Mouse (Mus musculus) embryo, embryonic 9.5 days (tissue): ENCODE measurements around the gene Epha8.

Experiments used
- DNase-seq: peaks from one replicate; pipeline ENCODE4 v3.0.0-alpha.2; 2017; ENCODE audit errors: extremely low spot score

Epha8 gene

DNA sequence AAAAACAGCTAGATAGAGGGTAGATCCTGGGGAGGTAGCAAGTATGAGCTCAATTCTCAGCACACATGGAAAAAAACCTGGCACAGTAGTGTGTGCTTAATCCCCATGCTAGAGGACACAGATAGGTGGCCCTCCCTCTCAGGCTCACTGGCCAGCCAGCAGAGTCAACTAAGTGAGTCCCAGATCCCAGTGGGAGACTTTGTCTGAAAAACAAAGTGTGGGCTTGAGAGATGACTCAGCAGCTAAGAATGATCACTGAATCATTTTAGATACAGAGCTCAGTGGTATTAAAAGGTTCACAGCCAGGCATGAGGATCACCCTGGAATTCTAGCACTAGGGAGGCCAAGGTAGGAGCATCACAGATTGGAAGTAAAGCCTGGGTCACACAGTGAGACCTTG is 48.8 kb downstream of the Epha8 start:
- no peak for DNase-seq

DNA sequence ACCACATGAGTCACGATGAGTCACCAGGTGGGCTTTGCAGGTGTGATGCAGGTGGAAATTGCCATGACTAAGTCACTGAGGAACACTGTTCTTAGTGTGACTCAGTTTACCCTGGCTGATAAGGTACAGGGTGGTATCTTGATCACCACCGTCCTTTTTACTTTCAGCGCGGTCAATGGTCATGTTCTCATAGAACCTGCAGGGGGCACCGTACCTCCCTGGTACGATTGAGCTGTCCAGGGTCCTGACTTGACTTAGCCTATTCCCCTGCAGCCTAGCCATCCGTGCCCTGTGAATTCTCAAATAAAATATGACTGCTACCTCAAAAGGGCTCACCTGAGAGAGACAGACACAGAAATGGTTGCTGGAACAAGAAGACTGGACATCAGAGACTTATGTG is 49.6 kb downstream of the Epha8 start:
- peak; percentile 64 for DNase-seq

DNA sequence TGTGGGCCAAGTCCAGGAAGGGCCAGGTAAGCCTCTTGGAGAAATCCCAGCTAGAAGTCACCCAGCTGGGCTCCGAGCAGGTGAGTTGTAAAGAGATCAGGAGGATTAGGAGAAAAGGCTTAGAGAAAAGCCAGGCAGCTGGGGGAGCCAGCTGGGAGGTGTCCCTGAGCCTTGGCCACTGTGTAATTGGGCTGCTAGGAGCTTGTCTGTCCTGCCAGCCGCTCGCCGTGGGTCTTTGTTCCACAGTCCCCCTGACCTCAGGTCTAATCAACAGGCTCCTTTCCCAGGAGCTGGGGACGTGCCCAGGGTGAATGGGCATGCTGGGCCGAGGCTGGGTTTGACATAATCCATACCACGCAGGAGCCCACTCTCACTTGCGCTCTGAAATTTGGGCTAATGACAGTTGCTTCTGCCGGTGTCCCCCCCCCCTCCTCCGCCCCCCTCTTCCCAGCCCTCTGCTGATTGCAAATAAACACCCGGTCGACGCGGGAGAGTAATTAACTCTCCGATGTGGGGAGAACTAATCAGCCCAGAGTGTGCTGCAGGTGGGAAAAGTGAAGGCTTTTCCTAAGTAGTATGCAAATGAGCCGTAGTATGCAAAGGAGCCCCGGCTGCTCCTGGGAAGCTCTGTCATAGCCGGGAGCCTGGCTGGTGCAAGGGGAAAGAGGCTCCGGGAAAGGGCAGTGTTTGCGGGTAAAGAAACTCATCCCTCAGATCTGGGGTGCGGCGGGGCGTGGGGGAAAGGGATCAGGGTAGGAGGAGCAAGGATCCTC is 51.7 kb downstream of the Epha8 start:
- DNase-seq: no peak

DNA sequence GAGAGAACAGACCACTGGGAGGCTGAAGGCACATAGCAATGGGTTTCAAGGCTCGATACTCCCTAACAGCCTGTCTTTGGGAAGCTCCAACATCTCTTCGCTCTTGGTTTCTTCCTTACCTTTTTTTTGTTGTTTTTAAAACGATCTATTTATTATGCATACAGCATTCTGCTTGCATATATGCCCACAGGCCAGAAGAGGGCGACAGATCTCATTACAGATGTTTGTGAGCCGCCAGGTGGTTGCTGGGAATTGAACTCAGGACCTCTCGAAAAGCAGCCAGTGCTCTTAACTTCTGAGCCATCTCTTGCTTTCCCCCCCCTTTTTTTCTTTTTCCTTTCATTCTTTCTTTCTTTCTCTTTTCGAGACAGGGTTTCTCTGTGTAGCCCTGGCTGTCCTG is 57.5 kb downstream of the Epha8 start:
- no peak for DNase-seq

DNA sequence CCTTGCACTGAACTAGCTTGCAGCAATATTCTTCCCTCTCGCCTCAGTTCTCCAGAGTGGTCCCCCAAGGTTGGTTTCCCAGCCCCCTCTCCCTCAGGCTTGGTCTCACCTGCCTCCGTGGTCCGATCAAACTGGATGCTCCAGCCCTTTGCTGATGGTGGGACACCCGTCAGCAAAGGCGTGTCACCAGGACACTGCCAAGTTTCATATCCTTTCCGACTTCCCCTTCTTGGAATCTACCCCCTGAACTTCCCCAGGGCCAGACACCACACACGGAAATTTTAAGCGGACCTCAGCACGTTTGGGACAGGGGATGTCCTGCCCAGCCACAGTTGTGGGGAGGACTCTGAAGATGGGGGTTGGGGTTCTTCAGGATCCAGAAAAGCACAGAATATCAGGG is 58.0 kb downstream of the Epha8 start, which contains the start of gene C1qa:
TSS of gene C1qa (minus strand) at position 167 of the 400 bp plus-strand sequence.
- DNase-seq: no peak

DNA sequence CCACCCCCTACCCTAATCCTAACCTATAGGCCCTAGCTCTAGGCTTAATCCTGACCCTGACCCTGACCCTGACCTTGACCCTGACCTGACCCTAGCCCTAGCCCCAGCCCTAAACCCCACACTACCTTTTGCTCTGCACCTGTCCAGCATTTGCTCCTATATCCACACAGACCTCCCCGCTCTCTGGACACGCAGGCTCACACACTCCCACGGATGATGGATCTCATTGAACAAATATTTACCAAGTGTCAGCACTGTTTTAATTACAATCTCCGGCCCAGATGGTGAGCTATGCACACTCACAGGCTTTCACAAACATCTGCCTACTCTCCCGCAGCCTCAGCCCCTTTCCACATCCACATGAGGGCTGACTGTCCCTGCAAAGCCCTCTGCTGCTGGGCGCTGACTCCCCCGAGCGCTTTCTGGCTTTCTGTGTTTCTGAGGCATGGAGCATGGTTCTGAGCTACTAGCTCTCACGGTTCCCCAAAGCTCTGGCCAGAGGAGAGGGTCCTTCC is 58.5 kb downstream of the Epha8 start:
- no peak for DNase-seq

DNA sequence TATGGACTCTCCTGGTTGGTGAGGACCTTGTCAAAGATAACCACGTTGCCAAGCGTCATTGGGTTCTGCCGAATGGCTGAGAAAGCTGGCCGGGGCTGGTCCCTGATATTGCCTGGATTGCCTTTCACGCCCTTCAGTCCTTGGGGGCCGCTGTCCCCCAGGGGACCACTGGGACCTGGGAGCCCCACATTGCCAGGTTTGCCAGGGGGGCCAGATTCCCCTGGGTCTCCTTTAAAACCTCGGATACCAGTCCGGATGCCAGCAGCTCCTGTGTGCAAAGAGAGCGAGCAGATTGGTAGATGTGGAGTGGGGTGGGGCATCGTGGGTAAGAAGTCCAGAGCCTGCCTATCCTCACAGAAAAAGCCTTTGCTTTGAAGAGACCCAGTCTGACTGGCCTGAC is 60.2 kb downstream of the Epha8 start:
- DNase-seq: no peak

DNA sequence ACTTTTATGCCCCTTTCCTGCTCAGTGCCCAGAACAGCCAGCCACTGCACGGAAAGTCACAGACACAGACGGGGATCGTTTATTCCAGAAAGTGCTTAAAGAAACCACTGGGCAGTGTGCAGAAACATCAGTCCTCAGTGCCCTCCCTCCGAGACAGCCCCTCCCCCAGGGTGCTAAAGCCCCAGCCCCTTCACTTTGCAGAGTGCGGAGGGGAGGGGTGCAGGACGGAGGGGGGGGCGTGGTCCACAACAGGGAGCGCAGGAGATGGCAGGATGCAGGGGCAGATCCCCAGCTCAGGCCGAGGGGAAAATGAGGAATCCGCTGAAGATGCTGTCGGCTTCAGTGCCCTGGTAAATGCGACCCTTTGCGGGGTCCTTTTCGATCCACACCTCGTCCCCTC is 60.8 kb downstream of the Epha8 start:
- no peak for DNase-seq

DNA sequence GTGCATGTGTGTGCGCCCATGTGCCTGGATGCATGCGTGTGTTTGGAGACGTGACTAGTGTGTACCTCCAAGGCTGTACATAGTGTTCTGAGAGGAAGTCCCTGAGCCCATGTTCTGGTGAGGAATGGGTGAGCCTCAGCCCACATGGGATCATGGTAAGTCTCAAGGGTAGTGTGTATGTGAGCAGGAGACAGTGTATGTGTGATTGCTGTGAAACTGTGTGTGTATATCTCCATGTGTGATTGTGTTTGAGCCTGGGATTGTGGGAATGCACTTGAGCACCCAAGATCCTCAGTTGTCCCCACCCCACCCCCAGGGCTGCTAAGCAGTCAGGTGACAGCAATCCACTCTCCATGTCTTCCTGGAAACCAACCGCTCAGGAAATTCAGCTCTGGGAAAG is 61.8 kb downstream of the Epha8 start:
- DNase-seq: no peak

DNA sequence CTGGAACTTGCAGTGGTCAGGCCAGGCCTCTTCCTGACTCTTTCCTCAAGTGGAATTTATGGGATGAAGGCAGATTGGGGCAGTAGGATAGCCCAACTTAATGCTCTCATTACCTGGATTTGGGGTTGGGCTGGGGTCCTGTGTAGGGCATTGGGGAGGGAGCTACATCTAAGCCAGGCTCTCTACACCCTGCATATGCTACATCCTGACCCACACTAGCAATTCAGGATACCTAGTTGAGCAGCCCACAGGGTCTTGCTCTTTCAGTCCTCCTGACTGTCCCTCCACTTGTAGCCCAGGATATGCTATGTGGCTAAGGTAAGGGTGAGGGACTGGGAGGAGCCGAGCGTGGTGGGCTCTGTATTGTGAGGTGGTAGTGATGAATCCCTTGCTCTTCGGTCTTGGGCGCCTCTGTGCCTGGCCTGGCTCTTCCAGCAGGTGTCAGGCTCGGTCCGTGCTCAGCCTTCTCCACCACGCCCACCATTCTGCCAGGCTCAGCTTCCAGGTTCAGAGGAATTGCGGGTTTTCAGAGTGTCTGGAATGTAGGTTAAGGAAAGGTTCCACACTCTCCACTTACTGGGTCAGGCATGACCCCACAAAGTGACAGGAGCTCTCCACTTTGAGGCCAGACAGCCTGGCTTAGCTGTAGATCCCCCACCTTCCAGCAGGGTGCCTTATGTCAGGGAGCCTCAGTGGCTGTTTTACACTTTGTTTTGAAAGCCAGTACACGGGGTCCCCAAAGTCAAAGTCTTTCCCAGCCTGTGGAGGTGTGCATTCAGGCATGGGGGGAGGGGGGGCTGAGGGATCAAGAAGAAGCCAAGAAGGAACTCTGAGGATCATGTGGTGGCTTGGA is 62.7 kb downstream of the Epha8 start:
- DNase-seq: peak; percentile 68

DNA sequence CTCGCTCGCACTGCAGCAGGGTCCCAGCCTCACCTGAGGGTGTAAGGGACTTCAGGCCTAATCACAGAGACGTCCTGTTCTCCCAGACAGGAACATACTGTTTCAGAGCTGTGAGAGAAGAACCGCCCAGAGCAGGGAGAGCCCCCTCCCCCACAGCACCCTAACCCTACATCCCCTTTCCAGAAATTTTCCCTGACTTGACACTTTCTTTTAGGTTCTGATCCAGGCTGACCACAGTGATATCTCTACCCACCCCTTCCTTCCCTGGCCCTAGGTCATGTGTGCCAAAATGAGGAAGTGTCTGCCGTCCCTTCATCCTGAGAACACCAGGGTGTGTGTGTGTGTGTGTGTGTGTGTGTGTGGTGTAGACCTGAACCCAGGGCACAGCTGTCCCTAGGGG is 63.8 kb downstream of the Epha8 start, which contains the start of gene C1qc:
TSS of gene C1qc (minus strand) at position 255 of the 400 bp plus-strand sequence.
- no peak for DNase-seq

DNA sequence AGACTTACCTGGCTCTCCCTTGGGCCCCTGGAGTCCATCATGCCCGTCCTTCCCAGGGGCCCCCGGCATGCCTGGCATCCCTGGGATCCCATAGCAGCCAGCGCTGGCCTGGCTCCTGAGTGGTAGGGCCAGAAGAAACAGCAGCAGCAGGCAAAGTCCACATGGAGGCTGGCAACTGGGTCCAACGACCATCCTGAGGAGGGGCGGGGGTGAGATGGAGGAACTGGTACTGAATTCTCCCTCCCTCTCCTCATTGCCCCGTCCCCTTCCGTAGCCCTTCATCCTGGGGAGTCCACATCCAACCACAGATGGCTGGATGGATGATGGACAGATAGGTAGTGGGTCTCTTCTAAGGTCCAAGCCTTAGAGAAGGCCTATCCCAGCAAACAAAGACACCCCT is 64.2 kb downstream of the Epha8 start:
- DNase-seq: no peak

DNA sequence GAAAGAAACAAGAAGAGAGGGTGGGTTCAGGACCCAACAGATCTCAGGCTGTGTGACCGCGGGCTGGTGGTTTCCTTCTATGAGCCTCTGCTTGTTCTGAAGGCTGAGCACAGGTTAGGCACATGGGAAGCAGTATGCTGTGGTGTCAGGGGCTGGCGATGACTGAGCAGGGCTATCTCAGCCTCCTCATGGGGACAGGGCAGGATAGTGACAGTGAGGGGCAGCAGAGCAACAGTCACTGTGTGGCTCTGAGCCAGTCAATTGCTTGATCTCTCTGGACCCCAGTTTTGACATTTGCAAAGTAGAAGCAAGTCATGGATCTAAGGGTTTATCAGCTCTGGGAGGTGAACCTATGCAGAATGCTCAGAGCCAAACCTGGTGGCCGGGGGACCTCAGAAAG is 65.5 kb downstream of the Epha8 start:
- DNase-seq: no peak

DNA sequence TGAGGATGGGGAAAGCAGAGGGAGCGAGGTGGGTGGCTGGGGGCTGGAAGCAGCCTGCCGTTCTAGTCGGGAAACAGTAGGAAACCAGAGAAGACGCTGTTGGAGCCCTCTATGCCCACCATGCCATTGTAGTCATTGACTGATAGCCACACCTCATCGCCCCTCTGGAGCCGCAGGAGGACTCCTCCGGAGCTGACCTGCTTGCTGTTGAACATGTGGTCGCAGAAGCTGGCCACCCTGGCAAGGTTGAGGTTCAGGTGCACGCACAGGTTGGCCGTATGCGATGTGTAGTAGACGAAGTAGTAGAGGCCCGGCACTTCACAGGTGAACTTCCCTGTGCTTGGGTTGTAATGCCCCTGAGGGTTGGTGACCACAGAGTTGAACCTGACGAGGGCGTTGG is 66.6 kb downstream of the Epha8 start:
- DNase-seq: no peak

DNA sequence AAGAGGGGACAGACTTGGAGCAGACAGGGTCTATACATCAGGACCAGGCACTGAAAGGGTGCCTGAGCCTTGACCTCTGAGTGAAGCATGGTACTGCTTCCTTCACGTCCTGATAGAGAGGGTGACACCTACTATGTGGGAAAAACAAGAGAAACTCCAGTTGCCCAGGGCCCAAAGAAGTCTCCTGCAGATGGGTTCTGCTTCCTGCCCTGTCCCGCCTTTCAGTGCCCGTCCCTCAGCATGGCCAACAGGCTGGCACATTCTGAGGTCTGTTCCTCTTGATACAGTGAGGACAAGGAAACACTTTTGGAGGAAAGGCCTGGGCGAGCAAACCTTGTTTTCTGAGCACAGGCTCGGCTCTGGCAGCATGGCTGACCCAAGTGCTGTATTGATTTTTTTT is 68.9 kb downstream of the Epha8 start:
- DNase-seq: no peak

DNA sequence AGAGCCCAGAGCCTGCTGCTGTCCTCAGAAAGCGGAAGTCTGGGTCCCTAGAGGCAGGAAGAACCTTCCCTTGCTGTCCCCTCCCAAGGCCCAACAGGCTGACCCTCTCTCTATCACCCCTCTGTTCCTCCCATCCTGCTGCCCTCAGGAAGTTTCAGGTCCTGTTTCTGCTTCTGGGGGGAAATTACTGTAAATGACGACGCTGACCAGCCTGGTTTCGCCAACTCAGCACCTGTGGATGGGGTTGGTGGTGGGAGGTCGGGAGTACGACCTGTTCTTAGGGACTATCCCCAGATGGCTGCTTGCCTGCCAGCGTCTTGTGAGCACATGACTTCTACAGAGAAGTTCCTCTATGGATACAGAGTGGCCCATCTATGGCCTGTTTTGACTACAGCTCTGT is 70.5 kb downstream of the Epha8 start, which contains the start of gene C1qb:
TSS of gene C1qb (minus strand) at position 87 of the 400 bp plus-strand sequence.
- no peak for DNase-seq
